In genomic region chr5:35390848-35391655, GRCm38 (mm10) we compare ENCODE assay signal across 12 mouse cellular contexts. TPM values are rescaled to one million over a fixed set of nuclear protein-coding genes. Genes with fewer than 3 reads are reported as not detected.
DNase-seq lines count a peak whose midpoint lies in the region; ATAC-seq lines count a peak whose summit lies in the region.
"Had no signal": no experiment of that assay in that cellular context is flagged by ENCODE, and none has a peak within 500 bp of the region (broad histone marks: within the 10 kb centered on the region; RNA-seq: fewer than 3 reads in every experiment).

No protein-coding gene starts in this region.

- no peaks in the 10 kb centered on the region for H3K36me3 ChIP-seq in heart, embryonic 10.5 days
- H3K36me3 ChIP-seq in neural tube, embryonic 11.5 days (ENCODE audit: control insufficient read depth, insufficient read depth, low read length) = no peaks in the 10 kb centered on the region
- H3K36me3 ChIP-seq in liver, embryonic 13.5 days = no peaks in the 10 kb centered on the region

- intact Hi-C loops in left cerebral cortex, postnatal 25 days (cut with DNase I) = no loop called here

- peak overlapping the region; percentile 55 for H3K4me3 ChIP-seq in heart, embryonic 10.5 days
- peak overlapping the region; percentile 21; the same call in 1 of the 2 replicates for H3K4me3 ChIP-seq in neural tube, embryonic 11.5 days (ENCODE audit: low read depth, low read length)
- no peak overlapping the region for H3K4me3 ChIP-seq in liver, embryonic 13.5 days (replicated peaks)

- no peak overlapping the region for H3K9ac ChIP-seq in neural tube, embryonic 11.5 days (ENCODE audit: low read length)
- no peak overlapping the region for H3K9ac ChIP-seq in liver, embryonic 13.5 days

- WGBS in heart, embryonic 10.5 days = 4% methylated on average over 22 of the region's 22 CpGs
- 4% methylated on average over 22 of the region's 22 CpGs for WGBS in neural tube, embryonic 11.5 days
- WGBS in liver, embryonic 13.5 days (ENCODE audit: insufficient replicate concordance) = 4% methylated on average over 22 of the region's 22 CpGs

- H3K9me3 ChIP-seq in heart, embryonic 10.5 days = no peaks in the 10 kb centered on the region
- no peaks in the 10 kb centered on the region for H3K9me3 ChIP-seq in neural tube, embryonic 11.5 days (ENCODE audit: control insufficient read depth, low read length)
- H3K9me3 ChIP-seq in liver, embryonic 13.5 days (replicated peaks) = no peaks in the 10 kb centered on the region

- peaks cover 28% of the 10 kb centered on the region for H3K4me1 ChIP-seq in heart, embryonic 10.5 days
- 0 out of 2 replicates have a peak, but pooled peaks cover 3% of the 10 kb centered on the region for H3K4me1 ChIP-seq in neural tube, embryonic 11.5 days (ENCODE audit: control insufficient read depth, insufficient read depth, low read length)
- H3K4me1 ChIP-seq in liver, embryonic 13.5 days (replicated peaks) = peaks cover 4% of the 10 kb centered on the region

- no peak for ATAC-seq in neural tube, embryonic 11.5 days (ENCODE audit: insufficient read depth, low FRiP score, low TSS enrichment)
- ATAC-seq in liver, embryonic 13.5 days (ENCODE audit: low read depth) = no peak
- ATAC-seq in inflammation-experienced regulatory T-cells, adult 6 months = no peak

- H3K27me3 ChIP-seq in heart, embryonic 10.5 days (ENCODE audit: insufficient read depth, poor library complexity, severe bottlenecking) = peaks cover 100% of the 10 kb centered on the region
- H3K27me3 ChIP-seq in neural tube, embryonic 11.5 days (ENCODE audit: control insufficient read depth, insufficient read depth, low read length) = peaks cover 100% of the 10 kb centered on the region
- peaks cover 100% of the 10 kb centered on the region for H3K27me3 ChIP-seq in liver, embryonic 13.5 days

- no peak overlapping the region for H3K4me2 ChIP-seq in neural tube, embryonic 11.5 days (ENCODE audit: low read depth)
- H3K4me2 ChIP-seq in liver, embryonic 13.5 days = peak overlapping the region; percentile 43; the same call in 1 of the 2 replicates

- no peak for DNase-seq in heart, embryonic 10.5 days (ENCODE audit: low spot score)
- DNase-seq in heart, adult 11 months = no peak
- DNase-seq in neural tube, embryonic 11.5 days (ENCODE audit: low spot score) = no peak
- no peak for DNase-seq in neural tube, embryonic 10.5 days (ENCODE audit: extremely low spot score, low spot score)
- DNase-seq in liver, embryonic 13.5 days = no peak
- no peak for DNase-seq in left cerebral cortex, postnatal 25 days (ENCODE audit: low spot score in 2 of 2)
- DNase-seq in adrenal gland, postnatal 14 days = no peak
- DNase-seq: cerebellum, adult 2 months; kidney, postnatal 10 days; lung, adult 2 months had no signal

- no peak overlapping the region for H3K27ac ChIP-seq in heart, embryonic 10.5 days
- H3K27ac ChIP-seq in neural tube, embryonic 11.5 days (ENCODE audit: low read depth, low read length) = no peak overlapping the region
- no peak overlapping the region for H3K27ac ChIP-seq in liver, embryonic 13.5 days

RNA-seq across cellular contexts. Expression of gene Hmx1, which starts 2.1 kb away (rescaled TPM):
- polyA plus RNA-seq in heart, embryonic 10.5 days (2016; fragmentation: Nextera tagmentation; extraction: Ambion mirVana) = 0.30 and 0.41 TPM in 2 replicates
- 7.3 and 8.5 TPM in 2 replicates for polyA plus RNA-seq in neural tube, embryonic 11.5 days (2014; fragmentation: Nextera tagmentation; extraction: Ambion mirVana)
- polyA plus RNA-seq in liver, embryonic 13.5 days (2015; fragmentation: Nextera tagmentation; extraction: Ambion mirVana) = not detected in 2 replicates
- total RNA-seq in left cerebral cortex, postnatal 25 days (2021) = not detected
- 0.22 and 1.1 TPM in 2 replicates for total RNA-seq in adrenal gland, postnatal 14 days (2021)
- polyA plus RNA-seq in inflammation-experienced regulatory T-cells, adult 6 months (2017; shearing (Covaris generic)) = not detected
- polyA plus RNA-seq: C2C12; cerebellum, adult 2 months; lung, adult 2 months had no signal
